Mouse (Mus musculus): ENCODE data around the gene Tle2. TPM values are rescaled to one million over a fixed set of nuclear protein-coding genes. Genes with fewer than 3 reads are reported as not detected.

Tle2 gene
- polyA plus RNA-seq (2012; rRNA removed) = 4.2 and 4.8 TPM in 2 replicates

DNA sequence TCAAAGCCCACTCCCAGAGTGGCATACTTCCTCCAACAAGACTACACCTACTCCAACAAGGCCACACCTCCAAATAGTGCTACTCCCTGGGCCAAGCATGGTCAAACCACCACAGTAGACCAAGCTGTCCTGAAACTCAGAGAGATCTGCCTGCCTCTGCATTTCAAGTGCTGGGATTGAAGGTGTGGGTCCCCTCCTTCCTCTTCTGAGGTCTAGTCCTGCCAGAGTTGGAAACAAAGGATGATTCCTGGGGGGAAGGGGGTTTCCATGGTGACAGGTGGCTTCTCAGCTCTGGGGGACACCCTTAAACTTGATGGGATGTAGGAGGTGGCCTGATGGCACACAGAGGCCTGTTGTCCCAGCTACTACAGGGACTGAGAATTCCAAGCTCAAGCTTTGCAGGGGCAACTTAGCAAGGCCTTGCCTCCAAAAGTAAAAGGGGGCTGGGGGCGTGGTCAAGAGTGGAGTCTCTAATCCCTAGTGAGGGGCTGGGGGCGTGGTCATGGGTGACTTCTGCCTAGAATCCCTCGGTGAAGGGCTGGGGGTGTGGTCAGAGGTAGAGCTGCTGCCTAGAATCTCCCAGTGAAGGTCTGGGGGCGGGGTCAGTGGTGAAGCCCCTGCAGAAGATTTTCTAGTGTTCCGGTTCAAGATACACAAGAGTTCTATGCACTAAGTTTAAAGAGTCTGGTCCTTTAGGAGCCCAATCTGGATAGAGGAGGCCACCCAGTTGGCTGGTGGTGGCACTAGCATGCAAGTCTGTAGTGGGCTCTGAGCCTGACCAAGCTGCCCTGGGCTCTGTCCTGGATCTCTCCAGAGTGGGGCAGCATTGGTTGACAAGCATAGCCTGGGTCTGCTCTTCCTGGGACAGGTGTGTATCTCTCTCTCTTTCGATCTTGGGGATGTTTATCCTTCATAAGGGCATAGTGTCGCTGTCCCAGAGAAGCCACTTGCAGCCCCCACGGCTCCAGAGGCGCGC lies at the start of gene Tle2:
TSS of gene Tle2 (plus strand) at position 481 of the 976 bp plus-strand sequence.

GRCm38 (mm10) chr10:81545161-81545747 lies 29.1 kb upstream of the Tle2 start, which contains the start of gene Gna11:
Gene Gna11 (minus strand): TSS chr10:81545190.

GRCm38 (mm10) chr10:81559163-81559626 lies 15.2 kb upstream of the Tle2 start, which contains the start of gene Aes:
Gene Aes (plus strand): TSS chr10:81559488.

GRCm38 (mm10) chr10:81600738-81601203 lies 26.4 kb downstream of the Tle2 start, which contains the start of gene Tle6:
Gene Tle6 (minus strand): TSS chr10:81601073.

GRCm38 (mm10) chr10:81605974-81606751 lies 31.8 kb downstream of the Tle2 start, which contains the start of gene BC025920:
Gene BC025920 (plus strand): TSS chr10:81606270.

DNA sequence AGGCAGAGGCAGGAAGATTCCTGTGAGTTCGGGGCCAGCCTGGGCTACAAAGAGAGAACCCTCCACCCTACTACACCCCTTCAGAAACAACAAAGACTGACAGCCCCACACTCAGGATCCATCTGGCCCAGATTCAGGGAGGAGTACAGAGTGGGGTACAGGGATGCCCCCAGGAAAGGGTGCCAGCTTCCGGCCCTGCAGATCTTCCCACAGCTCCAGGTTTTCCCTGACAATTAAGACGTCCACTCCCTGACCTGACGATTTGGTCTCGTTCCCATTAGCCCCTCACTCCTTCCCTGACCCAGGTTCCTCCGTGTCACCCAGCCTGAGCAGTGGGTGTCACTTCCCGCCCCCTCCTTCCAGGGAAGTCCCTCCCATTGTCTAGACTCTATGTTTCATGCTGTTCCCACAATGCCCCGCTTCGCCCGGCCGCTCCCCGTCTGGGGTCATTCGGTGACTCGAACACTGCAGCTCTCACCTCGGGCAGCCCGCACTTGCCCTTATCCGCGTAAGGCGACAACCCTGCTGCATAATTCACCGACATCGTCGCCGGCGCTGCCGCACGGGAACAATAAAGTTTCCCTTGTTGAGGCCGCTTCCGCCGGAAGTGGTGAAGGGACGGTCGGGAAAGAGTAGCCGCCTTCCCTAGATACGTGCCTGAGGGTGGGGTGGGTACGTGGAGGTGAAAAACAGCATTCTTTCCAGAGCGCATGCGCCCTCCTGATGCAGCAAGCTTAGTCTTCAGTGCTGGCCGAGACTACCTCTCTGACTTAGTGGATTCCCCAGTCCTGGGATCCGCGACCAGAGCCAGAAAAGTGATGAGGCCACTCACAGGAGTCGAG lies 52.9 kb downstream of the Tle2 start, which contains the start of gene Sirt6:
TSS of gene Sirt6 (minus strand) at position 804 of the 842 bp plus-strand sequence.

DNA sequence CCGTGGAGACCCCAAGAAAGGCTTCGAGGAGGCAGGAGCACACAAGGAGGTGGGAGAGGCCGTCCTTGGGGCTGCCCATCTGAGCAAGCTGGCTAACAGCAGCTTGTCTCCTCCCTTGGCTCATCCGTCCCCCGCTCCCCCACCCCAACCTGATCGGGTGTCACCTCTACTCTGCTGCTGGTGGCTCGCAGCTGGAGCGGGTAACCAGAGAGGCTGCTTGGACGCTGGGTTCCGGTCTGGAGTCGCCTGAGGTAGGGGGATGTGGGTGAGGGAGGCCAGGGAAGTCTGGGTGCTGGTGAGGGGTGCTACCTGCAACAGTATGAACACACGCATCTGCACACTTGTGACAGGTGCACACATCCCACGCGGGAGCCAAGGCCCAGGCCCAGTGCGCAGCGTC lies 54.0 kb downstream of the Tle2 start, which contains the start of gene Ankrd24:
TSS of gene Ankrd24 (plus strand) at position 151 of the 400 bp plus-strand sequence.

Other genes starting within 250 kb of the Tle2 start
- 2.3 and 2.5 TPM in 2 replicates for gene Tbxa2r, start 245.8 kb upstream of the Tle2 start, polyA plus RNA-seq (2012; rRNA removed)
- 0.01 TPM in 2 replicates for gene Gipc3, start 231.3 kb upstream of the Tle2 start, polyA plus RNA-seq (2012; rRNA removed)
- gene Hmg20b, start 224.1 kb upstream of the Tle2 start, polyA plus RNA-seq (2012; rRNA removed) = 23.8 and 26.9 TPM in 2 replicates
- gene Mfsd12, start 217.1 kb upstream of the Tle2 start, polyA plus RNA-seq (2012; rRNA removed) = 7.4 and 8.6 TPM in 2 replicates
- gene 4930404N11Rik, start 208.7 kb upstream of the Tle2 start, polyA plus RNA-seq (2012; rRNA removed) = 0.43 and 0.84 TPM in 2 replicates
- gene Fzr1, start 196.0 kb upstream of the Tle2 start, polyA plus RNA-seq (2012; rRNA removed) = 57.1 and 63.1 TPM in 2 replicates
- gene Dohh, start 190.1 kb upstream of the Tle2 start, polyA plus RNA-seq (2012; rRNA removed) = 28.6 and 30.2 TPM in 2 replicates
- 0.84 and 0.93 TPM in 2 replicates for gene Gm48551, start 190.1 kb upstream of the Tle2 start, polyA plus RNA-seq (2012; rRNA removed)
- 0.55 and 0.90 TPM in 2 replicates for gene Gm48552, start 185.6 kb upstream of the Tle2 start, polyA plus RNA-seq (2012; rRNA removed)
- 1.7 and 2.0 TPM in 2 replicates for gene Smim24, start 181.5 kb upstream of the Tle2 start, polyA plus RNA-seq (2012; rRNA removed)
- gene Nfic, start 118.9 kb upstream of the Tle2 start, polyA plus RNA-seq (2012; rRNA removed) = 1.2 and 1.3 TPM in 2 replicates
- 0.05 TPM in 2 replicates for gene Celf5, start 91.9 kb upstream of the Tle2 start, polyA plus RNA-seq (2012; rRNA removed)
- 46.7 and 55.3 TPM in 2 replicates for gene Ncln, start 78.2 kb upstream of the Tle2 start, polyA plus RNA-seq (2012; rRNA removed)
- 1.3 and 1.7 TPM in 2 replicates for gene S1pr4, start 74.4 kb upstream of the Tle2 start, polyA plus RNA-seq (2012; rRNA removed)
- gene Gna15, start 50.3 kb upstream of the Tle2 start, polyA plus RNA-seq (2012; rRNA removed) = 4.3 and 4.6 TPM in 2 replicates
- 15.2 and 17.6 TPM in 2 replicates for gene Gna11, start 29.4 kb upstream of the Tle2 start, polyA plus RNA-seq (2012; rRNA removed)
- gene Aes, start 15.1 kb upstream of the Tle2 start, polyA plus RNA-seq (2012; rRNA removed) = 131 and 135 TPM in 2 replicates
- gene Tle6, start 26.5 kb downstream of the Tle2 start, polyA plus RNA-seq (2012; rRNA removed) = 4.4 and 4.7 TPM in 2 replicates
- 2.6 and 2.8 TPM in 2 replicates for gene BC025920, start 31.7 kb downstream of the Tle2 start, polyA plus RNA-seq (2012; rRNA removed)
- gene Sirt6, start 53.2 kb downstream of the Tle2 start, polyA plus RNA-seq (2012; rRNA removed) = 7.9 TPM in 2 replicates
- gene Ankrd24, start 54.0 kb downstream of the Tle2 start, polyA plus RNA-seq (2012; rRNA removed) = 5.1 and 5.4 TPM in 2 replicates
- gene Gm10778, start 74.5 kb downstream of the Tle2 start, polyA plus RNA-seq (2012; rRNA removed) = 0.95 and 0.99 TPM in 2 replicates
- gene Zfp433, start 130.3 kb downstream of the Tle2 start, polyA plus RNA-seq (2012; rRNA removed) = 1.6 and 1.8 TPM in 2 replicates
- gene Gm3055, start 196.6 kb downstream of the Tle2 start, polyA plus RNA-seq (2012; rRNA removed) = 0.48 and 0.74 TPM in 2 replicates
- 0.17 and 0.23 TPM in 2 replicates for gene Gm4767, start 237.6 kb downstream of the Tle2 start, polyA plus RNA-seq (2012; rRNA removed)

All from liver, embryonic 14 days (tissue).